Mouse (Mus musculus): ENCODE data around the gene Rtkn2. TPM values are rescaled to one million over a fixed set of nuclear protein-coding genes. Genes with fewer than 3 reads are reported as not detected.

Rtkn2 gene
- polyA plus RNA-seq, 1 experiment from 2014 or later, result 3.3 TPM

DNA sequence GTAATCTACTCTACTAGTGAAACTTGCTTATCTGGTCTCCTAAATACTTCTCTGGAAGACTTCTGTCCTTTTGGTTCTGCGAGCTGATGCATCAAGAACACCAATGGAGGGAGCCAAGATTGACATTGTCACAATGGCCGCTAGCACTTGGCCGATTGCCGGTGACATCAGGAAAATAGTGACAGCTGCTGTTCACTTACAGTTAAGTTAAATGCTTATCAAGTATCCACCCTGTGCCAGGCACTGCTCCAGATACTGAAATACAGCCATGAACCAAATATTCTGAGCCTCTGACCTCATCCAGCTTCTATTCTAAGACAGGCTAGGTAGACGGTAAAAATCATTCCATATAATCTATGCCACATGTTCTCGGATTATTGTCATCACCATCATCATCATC lies 123.2 kb downstream of the Rtkn2 start:
- H3K9me3 ChIP-seq, result no peaks in the 10 kb centered on the region
- peaks cover 29% of the 10 kb centered on the region for H3K36me3 ChIP-seq
- WGBS, result 94% methylated on average over 6 of the region's 6 CpGs
- H3K27ac ChIP-seq (replicated peaks), result no peak overlapping the region
- H3K9ac ChIP-seq, result no peak overlapping the region
- peaks cover 39% of the 10 kb centered on the region for H3K4me1 ChIP-seq (replicated peaks)
- no peak overlapping the region for H3K4me2 ChIP-seq
- no peak overlapping the region for H3K4me3 ChIP-seq
- no peaks in the 10 kb centered on the region for H3K27me3 ChIP-seq
- ATAC-seq (ENCODE audit: low read depth), result no peak

- ATAC-seq (ENCODE audit: low read depth), result no peak
- no peak overlapping the region for H3K27ac ChIP-seq (replicated peaks)
- H3K9ac ChIP-seq, result no peak overlapping the region
- no peaks in the 10 kb centered on the region for H3K27me3 ChIP-seq
- H3K4me1 ChIP-seq (replicated peaks), result peaks cover 42% of the 10 kb centered on the region
- no peak overlapping the region for H3K4me3 ChIP-seq
- H3K4me2 ChIP-seq, result no peak overlapping the region
- no peaks in the 10 kb centered on the region for H3K9me3 ChIP-seq
- H3K36me3 ChIP-seq, result peaks cover 22% of the 10 kb centered on the region
- 77% methylated on average over 6 of the region's 6 CpGs for WGBS
Observed at GRCm38 (mm10) chr10:68103078-68103855, 123.9 kb downstream of the Rtkn2 start.

DNA sequence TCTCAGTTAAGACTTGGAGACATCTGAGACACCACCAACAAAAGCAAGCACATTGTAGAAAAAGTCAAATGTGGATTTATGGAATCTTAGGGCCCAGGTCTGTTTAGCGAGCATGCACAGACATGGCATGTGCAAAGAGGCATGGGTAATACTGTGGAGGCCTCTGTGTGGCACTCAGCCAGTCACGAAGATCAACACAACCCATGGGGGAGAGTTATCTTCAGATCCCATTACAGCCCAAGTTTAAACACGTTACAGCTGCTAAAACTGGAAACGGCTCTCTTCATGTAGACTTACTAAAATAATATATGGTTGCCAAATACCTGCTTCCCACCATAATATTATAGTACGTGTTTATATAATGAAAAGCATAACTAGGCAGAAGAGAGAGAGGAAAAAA lies 124.6 kb downstream of the Rtkn2 start:
- Histone ChIP-seq H3K4me1 (replicated peaks) (peaks cover 42% of the 10 kb centered on the region), H3K4me3 (no peak overlapping the region), H3K27me3 (no peaks in the 10 kb centered on the region), H3K9ac (no peak overlapping the region), H3K4me2 (no peak overlapping the region), H3K27ac (replicated peaks) (0 out of 2 replicates have a peak overlapping the region, but pooled peaks have one; percentile 79), H3K9me3 (no peaks in the 10 kb centered on the region), H3K36me3 (peaks cover 18% of the 10 kb centered on the region; the same call in 1 of the 2 replicates)
- ATAC-seq (ENCODE audit: low read depth), result no peak
- WGBS, result 67% methylated on average over 5 of the region's 5 CpGs

DNA sequence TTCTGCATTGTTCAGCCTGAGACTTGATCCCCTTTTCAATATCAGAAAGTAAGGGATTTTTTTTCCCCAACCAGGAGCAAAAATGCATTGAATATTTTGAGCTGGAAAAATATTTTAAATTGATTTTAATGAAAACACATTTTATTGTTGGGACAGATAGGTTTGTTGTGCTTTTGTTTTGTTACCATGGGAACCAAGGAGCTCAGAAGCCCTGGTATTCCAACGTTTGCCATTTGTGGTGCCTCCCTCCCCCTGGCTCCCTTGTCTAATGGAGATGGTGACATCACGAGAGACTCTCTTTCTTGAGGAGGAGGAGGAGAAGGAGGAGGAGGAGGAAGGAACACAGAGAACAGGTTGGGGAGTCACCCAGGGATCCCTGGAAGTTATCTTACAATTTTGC lies 125.1 kb downstream of the Rtkn2 start:
- no peaks in the 10 kb centered on the region for H3K27me3 ChIP-seq
- H3K9me3 ChIP-seq, result no peaks in the 10 kb centered on the region
- no peak overlapping the region for H3K4me3 ChIP-seq
- no peak overlapping the region for H3K4me2 ChIP-seq
- H3K27ac ChIP-seq (replicated peaks), result peak overlapping the region; percentile 79; the same call in 1 of the 2 replicates
- H3K36me3 ChIP-seq, result peaks cover 18% of the 10 kb centered on the region; the same call in 1 of the 2 replicates
- peaks cover 42% of the 10 kb centered on the region for H3K4me1 ChIP-seq (replicated peaks)
- H3K9ac ChIP-seq, result no peak overlapping the region
- no peak for ATAC-seq (ENCODE audit: low read depth)
- 19% methylated on average over 2 of the region's 2 CpGs for WGBS

GRCm38 (mm10) chr10:68104881-68105781 lies 125.8 kb downstream of the Rtkn2 start:
- Histone ChIP-seq H3K36me3 (peaks cover 17% of the 10 kb centered on the region; the same call in 1 of the 2 replicates), H3K9ac (no peak overlapping the region), H3K9me3 (no peaks in the 10 kb centered on the region), H3K27ac (replicated peaks) (peak overlapping the region; percentile 79), H3K4me3 (no peak overlapping the region), H3K4me1 (replicated peaks) (peaks cover 42% of the 10 kb centered on the region), H3K27me3 (no peaks in the 10 kb centered on the region), H3K4me2 (no peak overlapping the region)
- no peak for ATAC-seq (ENCODE audit: low read depth)
- 58% methylated on average over 14 of the region's 14 CpGs for WGBS

GRCm38 (mm10) chr10:68106351-68106950 lies 127.1 kb downstream of the Rtkn2 start:
- Histone ChIP-seq H3K9me3 (no peaks in the 10 kb centered on the region), H3K9ac (no peak overlapping the region), H3K27ac (replicated peaks) (peak overlapping the region; percentile 79), H3K4me1 (replicated peaks) (peaks cover 42% of the 10 kb centered on the region), H3K27me3 (no peaks in the 10 kb centered on the region), H3K4me2 (no peak overlapping the region), H3K4me3 (no peak overlapping the region), H3K36me3 (0 out of 2 replicates have a peak, but pooled peaks cover 5% of the 10 kb centered on the region)
- no peak for ATAC-seq (ENCODE audit: low read depth)
- WGBS, result 24% methylated on average over 9 of the region's 9 CpGs

- Histone ChIP-seq H3K4me1 (replicated peaks) (peaks cover 46% of the 10 kb centered on the region), H3K9me3 (no peaks in the 10 kb centered on the region), H3K9ac (no peak overlapping the region), H3K4me3 (no peak overlapping the region), H3K27me3 (no peaks in the 10 kb centered on the region), H3K27ac (replicated peaks) (peak overlapping the region; percentile 79), H3K36me3 (no peaks in the 10 kb centered on the region), H3K4me2 (no peak overlapping the region)
- ATAC-seq (ENCODE audit: low read depth), result no peak
- 83% methylated on average over 6 of the region's 6 CpGs for WGBS
Observed at GRCm38 (mm10) chr10:68107716-68108115, 128.3 kb downstream of the Rtkn2 start.

Other genes starting within 250 kb of the Rtkn2 start
- gene Zfp365, start 66.9 kb upstream of the Rtkn2 start, polyA plus RNA-seq (2015; fragmentation: Nextera tagmentation; extraction: Ambion mirVana), result 1.7 and 1.8 TPM in 2 replicates

All from neural tube, embryonic 13.5 days (tissue).